Mouse (Mus musculus) midbrain, embryonic 15.5 days (tissue): Measurements from ENCODE around the gene Dcst2. TPM values are rescaled to one million over a fixed set of nuclear protein-coding genes. Genes with fewer than 3 reads are reported as not detected.
A peak's percentile ranks its signal among the peaks of the same experiment; 100 is the strongest.

Experiments
- ATAC-seq: fragments of 200-750 bp; cut with Nextera tagmentation; replicated peaks from 2 replicates; pipeline ENCODE4 v1.8.0; 2017; ENCODE audit warnings: moderate TSS enrichment
- H3K27ac ChIP-seq: fragments of 300-500 bp; sonication (generic); 2 replicates; pipeline ENCODE4 v1.5.1; 2015; ENCODE audit warnings: mild to moderate bottlenecking, inconsistent platforms
- H3K27me3 ChIP-seq: fragments of 300-500 bp; sonication (generic); replicated peaks from 2 replicates; pipeline ENCODE4 v1.6.1; 2015; ENCODE audit warnings: inconsistent platforms
- H3K36me3 ChIP-seq: fragments of 300-500 bp; sonication (generic); replicated peaks from 2 replicates; pipeline ENCODE4 v1.6.1; 2015; ENCODE audit warnings: inconsistent platforms
- H3K4me1 ChIP-seq: fragments of 300-500 bp; sonication (generic); 2 replicates; pipeline ENCODE4 v1.6.1; 2015; ENCODE audit warnings: inconsistent platforms
- H3K4me2 ChIP-seq: fragments of 300-500 bp; sonication (generic); 2 replicates; pipeline ENCODE4 v1.6.1; 2015; ENCODE audit warnings: inconsistent platforms, mild to moderate bottlenecking, moderate library complexity
- H3K4me3 ChIP-seq: fragments of 300-500 bp; sonication (generic); 2 replicates; pipeline ENCODE4 v1.5.1; 2015; ENCODE audit warnings: mild to moderate bottlenecking, inconsistent platforms
- H3K9ac ChIP-seq: fragments of 300-500 bp; sonication (generic); 2 replicates; pipeline ENCODE4 v1.6.1; 2015; ENCODE audit warnings: mild to moderate bottlenecking, inconsistent platforms
- H3K9me3 ChIP-seq: fragments of 300-500 bp; sonication (generic); 2 replicates; pipeline ENCODE4 v1.6.1; 2016; ENCODE audit warnings: inconsistent platforms
- WGBS: fragments of 180-500 bp; shearing (Covaris S2); methylation state at CpG from one replicate; pipeline ENCODE4 v1.1.7; 2015; ENCODE audit warnings: mixed read lengths; 5-methylcytosine and 5-hydroxymethylcytosine counted together
- polyA plus RNA-seq: library from polyadenylated mRNA; unstranded; fragments of >200 nt; fragmentation: Nextera tagmentation; extraction: Ambion mirVana; gene quantifications from 2 replicates; pipeline ENCODE4 v1.2.1, GENCODE M21; 2015

Gene Dcst2
- polyA plus RNA-seq, 1 experiment from 2014 or later: 0.17 TPM

DNA sequence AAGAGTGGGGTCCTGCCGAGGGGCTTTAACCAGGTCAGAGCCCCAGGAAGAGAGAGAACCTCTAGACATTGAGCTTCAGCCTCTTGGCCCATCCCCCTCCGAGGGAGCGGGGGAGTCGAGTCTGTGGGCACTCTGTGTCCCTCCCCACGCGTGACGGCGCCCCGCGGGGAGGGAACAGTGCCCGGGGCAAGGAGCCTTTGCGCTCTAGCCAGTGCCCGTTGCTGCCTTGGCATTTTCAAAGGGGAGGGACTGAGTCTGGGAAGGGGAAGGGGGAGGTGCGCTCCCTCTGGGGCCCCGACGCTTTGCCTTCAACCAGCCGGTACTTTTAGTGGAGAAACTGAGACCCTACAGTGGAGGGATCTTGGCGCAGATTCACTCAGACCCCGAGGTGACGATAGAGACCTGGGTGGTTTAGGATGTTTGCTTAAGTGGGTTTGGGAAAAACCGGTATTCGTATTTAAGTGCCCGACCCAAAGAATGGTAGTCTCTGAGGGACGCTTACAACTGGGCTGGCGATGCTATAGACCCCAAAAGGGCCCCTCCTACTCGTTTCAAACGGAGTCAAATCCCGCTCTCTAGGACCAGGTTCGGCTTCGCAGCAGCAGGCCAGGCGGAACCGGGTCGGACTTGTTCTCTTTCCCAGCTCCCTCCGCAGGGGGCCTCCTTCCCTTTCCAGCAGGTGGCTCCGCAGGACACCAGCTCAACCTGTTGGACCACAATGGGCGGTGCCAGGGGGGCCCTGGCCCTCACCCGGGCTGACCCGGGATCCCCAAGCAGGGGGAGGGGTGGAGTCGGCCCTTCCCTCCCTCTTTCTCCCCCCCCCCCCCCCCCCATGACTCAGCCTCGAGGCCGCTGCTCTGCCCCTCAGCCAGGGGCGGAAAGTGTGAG is 32.5 kb downstream of the Dcst2 start, which contains the start of gene Zbtb7b:
TSS of gene Zbtb7b (minus strand) at position 771 of the 888 bp plus-strand sequence.
- under 1% methylated on average over 37 of the region's 42 CpGs for WGBS

DNA sequence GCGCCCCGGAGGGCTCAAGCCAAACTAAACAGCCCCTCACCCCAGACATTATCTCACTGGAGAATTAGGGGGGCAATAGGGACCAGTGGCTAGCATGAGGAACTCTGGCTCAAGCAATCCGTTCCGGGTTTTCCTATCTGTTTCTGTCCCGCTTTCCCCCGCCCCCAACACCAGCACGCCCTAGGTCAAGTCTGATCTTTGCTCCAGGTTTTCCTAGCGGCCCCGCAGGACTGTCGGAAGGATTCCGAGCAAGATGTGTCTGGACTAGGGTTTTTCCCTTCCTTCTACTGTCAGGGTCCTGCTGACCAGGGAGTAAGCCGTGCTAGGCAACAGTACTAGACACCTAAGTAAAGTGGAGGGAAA is 33.1 kb downstream of the Dcst2 start:
- Histone ChIP-seq H3K4me2 (peak overlapping the region; percentile 100), H3K9ac (no peak overlapping the region), H3K36me3 (no peaks in the 10 kb centered on the region), H3K4me3 (peak overlapping the region; percentile 46), H3K4me1 (peaks cover 67% of the 10 kb centered on the region), H3K27me3 (peaks cover 24% of the 10 kb centered on the region), H3K9me3 (no peaks in the 10 kb centered on the region), H3K27ac (no peak overlapping the region)
- under 1% methylated on average over 12 of the region's 12 CpGs for WGBS
- ATAC-seq: no peak

More for the DNA sequence above, 32.5 kb downstream of the Dcst2 start, which contains the start of gene Zbtb7b:
- Histone ChIP-seq H3K4me3 (peak within 1 kb of the TSS; percentile 46), H3K4me1 (peaks cover 67% of the 10 kb centered on the region), H3K4me2 (peak within 1 kb of the TSS; percentile 100), H3K27ac (peak within 1 kb of the TSS; percentile 40), H3K9me3 (no peaks in the 10 kb centered on the region), H3K27me3 (peaks cover 24% of the 10 kb centered on the region), H3K9ac (peak within 1 kb of the TSS; percentile 25), H3K36me3 (no peaks in the 10 kb centered on the region)
- ATAC-seq: peak; percentile 32

DNA sequence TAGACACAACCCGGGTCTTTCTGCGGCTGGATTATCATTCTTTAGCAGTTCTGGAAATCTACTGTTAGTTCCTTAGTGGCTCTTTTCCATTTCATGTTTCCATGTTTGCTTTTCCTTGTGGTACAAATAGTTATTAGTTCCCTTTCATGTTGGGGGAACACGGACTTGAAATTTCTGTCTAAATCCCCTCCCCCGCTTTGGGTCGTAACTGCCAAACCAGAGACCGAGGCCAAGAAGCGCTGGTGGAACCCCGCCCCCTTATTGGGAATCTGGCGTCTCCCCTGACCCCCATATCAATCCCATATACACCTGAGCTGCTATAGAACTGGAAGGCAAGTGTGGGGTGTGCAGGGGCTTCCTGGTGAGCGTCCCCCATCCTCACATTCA is 33.6 kb downstream of the Dcst2 start:
- Histone ChIP-seq H3K36me3 (no peaks in the 10 kb centered on the region), H3K4me2 (peak overlapping the region; percentile 100), H3K9me3 (no peaks in the 10 kb centered on the region), H3K4me3 (peak overlapping the region; percentile 46; the same call in 1 of the 2 replicates), H3K4me1 (peaks cover 65% of the 10 kb centered on the region), H3K27ac (no peak overlapping the region), H3K9ac (no peak overlapping the region), H3K27me3 (peaks cover 24% of the 10 kb centered on the region)
- no peak for ATAC-seq
- 5% methylated on average over 10 of the region's 10 CpGs for WGBS

DNA sequence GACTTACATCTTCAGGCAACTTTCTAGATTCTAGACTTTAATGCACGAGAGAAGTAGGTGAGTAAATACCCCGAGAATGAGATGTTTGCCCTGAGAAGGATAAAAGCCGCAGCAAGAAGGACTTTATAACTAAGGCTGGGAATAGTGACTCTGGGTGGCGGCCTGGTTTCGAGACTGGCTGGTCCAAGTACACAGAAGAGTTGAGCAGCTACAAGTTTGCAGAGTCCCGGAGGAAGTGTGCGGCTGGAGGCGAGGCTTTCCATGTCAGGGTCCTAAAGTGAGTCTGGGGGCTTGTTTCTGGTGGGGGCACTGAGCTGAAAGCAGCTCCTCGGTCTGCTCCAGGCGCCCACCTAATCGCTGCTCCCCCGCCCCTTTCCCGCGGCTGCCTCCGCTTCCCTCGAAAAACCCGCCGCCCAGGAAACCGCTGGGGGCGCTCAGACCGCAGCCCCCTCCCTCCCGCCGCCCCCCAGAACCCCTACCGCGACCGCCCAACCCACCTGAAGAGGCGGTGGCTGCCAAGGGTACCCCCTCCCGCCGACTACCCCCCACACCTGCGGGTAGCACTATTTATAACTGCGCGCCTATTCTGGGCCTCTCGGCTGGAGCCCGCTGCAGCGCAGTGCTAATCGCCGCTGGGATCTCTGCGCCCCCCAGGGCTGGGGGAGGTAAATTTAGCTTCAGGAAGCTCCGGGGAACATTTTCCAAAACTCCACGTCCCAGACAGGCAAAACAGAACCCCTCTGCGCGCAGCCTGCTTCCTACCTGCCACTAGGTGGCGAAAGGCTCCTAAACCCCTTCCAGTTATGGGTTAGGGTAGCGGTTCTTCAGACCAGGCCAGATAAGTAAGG is 34.3 kb downstream of the Dcst2 start:
- Histone ChIP-seq H3K27me3 (peaks cover 24% of the 10 kb centered on the region), H3K9ac (peak overlapping the region; percentile 34), H3K27ac (no peak overlapping the region), H3K4me1 (peaks cover 59% of the 10 kb centered on the region), H3K4me2 (peak overlapping the region; percentile 100), H3K9me3 (no peaks in the 10 kb centered on the region), H3K36me3 (no peaks in the 10 kb centered on the region), H3K4me3 (peak overlapping the region; percentile 41)
- under 1% methylated on average over 44 of the region's 44 CpGs for WGBS
- ATAC-seq: no peak

DNA sequence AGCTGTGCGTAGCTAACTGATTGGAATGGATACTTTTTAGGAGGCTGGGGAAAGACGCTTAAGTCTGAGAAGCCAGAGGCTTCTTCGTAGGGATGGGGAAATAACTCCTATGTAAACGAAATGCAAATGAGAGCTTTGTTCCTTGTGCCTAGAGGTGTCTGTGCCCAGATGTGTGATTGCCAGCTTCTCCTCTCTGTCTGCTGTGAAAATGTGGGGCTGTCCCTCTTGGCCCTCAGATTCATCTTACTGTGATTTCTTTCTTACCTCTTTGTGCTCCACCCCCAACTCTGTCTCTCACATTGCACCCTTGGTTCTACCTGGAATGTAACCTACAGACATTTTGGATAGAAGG is 34.9 kb downstream of the Dcst2 start:
- Histone ChIP-seq H3K4me3 (peak overlapping the region; percentile 41), H3K27ac (no peak overlapping the region), H3K36me3 (no peaks in the 10 kb centered on the region), H3K9ac (peak overlapping the region; percentile 34), H3K4me1 (peaks cover 53% of the 10 kb centered on the region), H3K9me3 (no peaks in the 10 kb centered on the region), H3K4me2 (peak overlapping the region; percentile 100), H3K27me3 (peaks cover 24% of the 10 kb centered on the region)
- ATAC-seq: no peak
- 2% methylated on average over 4 of the region's 4 CpGs for WGBS

DNA sequence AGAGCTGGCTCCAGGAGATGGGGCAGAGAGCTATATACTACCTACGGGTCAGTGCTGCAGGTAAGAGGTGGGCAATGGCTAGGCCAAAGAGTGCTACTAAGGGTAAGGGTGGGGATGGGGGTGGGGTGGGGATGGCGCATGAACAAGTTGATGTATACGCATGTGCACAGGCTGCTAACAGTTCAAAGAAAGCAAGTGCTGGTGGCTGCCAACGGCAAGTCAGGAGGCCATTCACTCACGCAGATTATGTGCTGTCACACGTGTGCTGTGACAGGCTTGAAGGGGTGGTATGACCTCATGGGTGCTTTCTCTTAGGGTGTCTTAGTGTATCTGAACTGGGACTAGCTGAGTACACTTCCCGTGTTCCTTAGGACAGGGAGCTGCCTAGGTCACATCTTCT is 39.6 kb downstream of the Dcst2 start:
- H3K27me3 ChIP-seq: peaks cover 3% of the 10 kb centered on the region
- H3K4me1 ChIP-seq: peaks cover 7% of the 10 kb centered on the region
- H3K4me2 ChIP-seq: no peak overlapping the region
- 92% methylated on average over 7 of the region's 7 CpGs for WGBS
- no peaks in the 10 kb centered on the region for H3K9me3 ChIP-seq
- H3K4me3 ChIP-seq: no peak overlapping the region
- H3K9ac ChIP-seq: no peak overlapping the region
- H3K36me3 ChIP-seq: 0 out of 2 replicates have a peak, but pooled peaks cover 4% of the 10 kb centered on the region
- H3K27ac ChIP-seq: no peak overlapping the region
- no peak for ATAC-seq

DNA sequence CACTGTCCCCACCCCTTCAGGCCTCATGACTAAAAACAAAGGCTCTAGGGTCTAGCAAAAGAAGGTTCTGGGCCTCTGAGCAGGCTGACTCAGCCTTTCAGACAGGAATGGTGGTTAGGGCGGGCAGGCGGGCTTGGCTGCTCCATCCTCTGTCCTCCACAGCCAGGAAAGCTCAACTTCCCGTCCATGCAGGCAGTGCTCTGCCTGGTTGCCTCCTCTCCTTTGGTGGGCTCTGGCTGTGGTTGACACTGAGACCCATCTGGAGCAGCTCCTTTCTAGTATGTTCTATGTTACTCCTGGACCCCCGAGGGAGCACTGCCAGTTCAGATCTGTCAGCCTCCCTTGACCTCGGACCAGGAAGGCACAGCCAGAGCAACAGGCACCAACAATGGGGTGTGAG is 40.9 kb downstream of the Dcst2 start, which contains the start of gene Lenep:
TSS of gene Lenep (minus strand) at position 101 of the 400 bp plus-strand sequence.
- Histone ChIP-seq H3K4me1 (no peaks in the 10 kb centered on the region), H3K27me3 (no peaks in the 10 kb centered on the region), H3K4me2 (no peak within 1 kb of the TSS), H3K4me3 (no peak within 1 kb of the TSS), H3K36me3 (0 out of 2 replicates have a peak, but pooled peaks cover 8% of the 10 kb centered on the region), H3K9me3 (no peaks in the 10 kb centered on the region), H3K9ac (no peak within 1 kb of the TSS), H3K27ac (no peak within 1 kb of the TSS)
- no peak for ATAC-seq
- WGBS: 72% methylated on average over 5 of the region's 5 CpGs

DNA sequence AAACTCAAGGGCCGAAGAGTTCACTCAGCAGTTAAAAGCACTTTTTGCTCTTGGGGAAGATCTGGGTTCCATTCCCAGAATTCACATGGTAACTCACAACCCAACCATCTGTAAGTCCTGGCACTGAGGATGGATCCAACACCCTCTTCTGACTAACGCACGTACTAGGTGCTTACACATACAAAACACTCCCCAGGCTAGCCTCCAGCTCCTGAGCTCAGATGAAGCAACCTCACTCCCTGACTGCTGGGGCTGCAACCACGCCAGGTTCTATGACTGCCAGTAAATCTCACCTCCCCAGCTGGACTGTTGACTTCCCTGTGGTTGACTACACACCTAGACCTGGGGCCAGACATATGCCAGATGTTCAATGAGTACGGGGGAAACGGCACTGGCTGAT is 45.1 kb downstream of the Dcst2 start:
- ATAC-seq: no peak
- no peak overlapping the region for H3K9ac ChIP-seq
- WGBS: 93% methylated on average over 6 of the region's 6 CpGs
- H3K27ac ChIP-seq: no peak overlapping the region
- H3K27me3 ChIP-seq: no peaks in the 10 kb centered on the region
- no peaks in the 10 kb centered on the region for H3K9me3 ChIP-seq
- 0 out of 2 replicates have a peak, but pooled peaks cover 8% of the 10 kb centered on the region for H3K36me3 ChIP-seq
- no peak overlapping the region for H3K4me3 ChIP-seq
- no peak overlapping the region for H3K4me2 ChIP-seq
- peaks cover 16% of the 10 kb centered on the region for H3K4me1 ChIP-seq

DNA sequence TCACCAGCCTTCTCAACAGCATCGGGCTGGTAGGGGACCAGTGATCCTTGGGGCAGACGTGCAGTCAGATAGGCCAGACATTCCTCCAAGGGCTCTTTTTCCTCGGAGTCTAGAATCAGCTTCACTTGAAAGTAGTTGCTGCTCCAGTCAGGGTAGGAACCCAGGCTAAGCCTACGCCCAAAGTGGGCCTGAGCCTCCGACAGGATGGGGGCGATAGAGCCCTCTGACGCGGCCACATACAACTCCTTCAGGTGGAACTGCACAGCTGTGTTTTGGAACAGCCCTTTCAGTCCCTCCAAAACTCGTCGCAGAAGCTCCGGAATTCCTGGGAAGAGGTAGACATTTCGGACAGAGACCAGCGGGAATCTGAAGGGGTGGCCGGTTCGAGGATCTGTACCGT is 46.7 kb downstream of the Dcst2 start:
- 63% methylated on average over 16 of the region's 16 CpGs for WGBS
- no peak for ATAC-seq

DNA sequence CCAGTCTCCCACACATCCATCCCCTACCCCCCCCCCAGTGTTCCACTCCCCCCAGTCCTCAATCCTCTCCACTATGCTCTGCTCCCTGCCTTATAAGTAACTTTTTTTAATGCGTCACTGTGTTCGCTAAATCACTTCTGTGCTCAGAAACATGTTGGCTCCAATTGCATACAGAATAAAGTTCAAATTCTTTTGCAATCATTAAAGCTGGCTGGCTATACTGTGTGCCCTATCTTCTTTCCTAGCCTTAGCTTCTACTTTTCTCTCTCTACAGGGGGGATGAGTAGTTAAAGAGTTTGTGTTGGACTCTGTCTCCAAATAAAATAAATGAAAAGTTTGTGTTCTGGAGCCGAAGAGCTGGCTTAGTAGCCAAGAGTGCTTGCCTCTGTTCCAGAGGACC is 47.9 kb downstream of the Dcst2 start:
- Histone ChIP-seq H3K9ac (no peak overlapping the region), H3K4me2 (no peak overlapping the region), H3K27me3 (no peaks in the 10 kb centered on the region), H3K9me3 (no peaks in the 10 kb centered on the region), H3K4me1 (peaks cover 16% of the 10 kb centered on the region), H3K4me3 (no peak overlapping the region), H3K36me3 (peaks cover 9% of the 10 kb centered on the region), H3K27ac (no peak overlapping the region)
- no peak for ATAC-seq
- WGBS: 98% methylated on average over 3 of the region's 3 CpGs

More for the DNA sequence above, 46.7 kb downstream of the Dcst2 start:
- peaks cover 16% of the 10 kb centered on the region for H3K4me1 ChIP-seq
- no peak overlapping the region for H3K4me2 ChIP-seq
- H3K4me3 ChIP-seq: no peak overlapping the region
- no peaks in the 10 kb centered on the region for H3K27me3 ChIP-seq
- H3K9me3 ChIP-seq: no peaks in the 10 kb centered on the region
- H3K36me3 ChIP-seq: 0 out of 2 replicates have a peak, but pooled peaks cover 8% of the 10 kb centered on the region
- no peak overlapping the region for H3K27ac ChIP-seq
- no peak overlapping the region for H3K9ac ChIP-seq

DNA sequence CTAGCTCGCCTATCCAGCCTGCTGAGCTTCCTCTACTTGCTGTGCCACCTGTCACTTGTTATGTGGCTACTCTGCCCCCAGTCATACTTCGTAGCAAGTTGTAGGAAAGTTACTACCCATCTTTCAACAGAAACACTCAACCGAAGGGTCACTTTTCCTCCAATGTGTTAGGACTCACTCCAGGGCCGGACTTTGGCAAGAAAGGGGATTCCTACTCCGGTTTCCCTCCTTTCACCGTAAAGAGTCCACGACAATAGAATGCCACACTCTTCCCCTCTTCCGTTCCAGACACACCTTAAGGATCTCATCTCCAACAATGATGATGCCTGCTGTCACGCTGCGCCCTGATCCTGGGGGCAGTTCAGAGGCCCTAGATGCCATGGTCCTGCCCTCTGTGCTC is 49.1 kb downstream of the Dcst2 start:
- H3K36me3 ChIP-seq: peaks cover 15% of the 10 kb centered on the region
- no peak for ATAC-seq
- no peaks in the 10 kb centered on the region for H3K9me3 ChIP-seq
- H3K4me3 ChIP-seq: peak overlapping the region; percentile 44
- H3K9ac ChIP-seq: peak overlapping the region; percentile 47
- H3K27ac ChIP-seq: peak overlapping the region; percentile 65
- peak overlapping the region; percentile 75 for H3K4me2 ChIP-seq
- WGBS: 86% methylated on average over 10 of the region's 10 CpGs
- H3K27me3 ChIP-seq: no peaks in the 10 kb centered on the region
- peaks cover 16% of the 10 kb centered on the region for H3K4me1 ChIP-seq
